Mouse (Mus musculus) lung, postnatal 0 days (tissue): ENCODE measurements at regions not wholly inside any gene's neighbourhood (a gene's known extent, or its start where the extent isn't known, plus 50 kb on each side); places are given as distances from the start of the nearest gene placed in this dataset.

Experiments
- ATAC-seq: fragments of 200-750 bp; cut with Nextera tagmentation; 2 replicates; pipeline ENCODE4 v1.8.0; 2017; ENCODE audit warnings: moderate library complexity
- DNase-seq: peaks from one replicate; pipeline ENCODE4 v3.0.0-alpha.2; 2016; ENCODE audit warnings: low spot score
- H3K27ac ChIP-seq: fragments of 300-500 bp; sonication (generic); 2 replicates; pipeline ENCODE4 v1.5.1; 2014; ENCODE audit warnings: antibody characterized with exemption, mild to moderate bottlenecking, low read length, mixed read lengths
- H3K27me3 ChIP-seq: fragments of 300-500 bp; sonication (generic); replicated peaks from 2 replicates; pipeline ENCODE4 v1.6.1; 2014; ENCODE audit warnings: low read length, mixed read lengths; ENCODE audit not compliant: insufficient read depth
- H3K36me3 ChIP-seq: fragments of 300-500 bp; sonication (generic); 2 replicates; pipeline ENCODE4 v1.6.1; 2014; ENCODE audit warnings: low read length, mixed read lengths; ENCODE audit not compliant: insufficient read depth
- H3K4me1 ChIP-seq: fragments of 300-500 bp; sonication (generic); 2 replicates; pipeline ENCODE4 v1.6.1; 2014; ENCODE audit warnings: antibody characterized with exemption, low read depth, low read length, mixed read lengths; ENCODE audit not compliant: insufficient read depth
- H3K4me2 ChIP-seq: fragments of 300-500 bp; sonication (generic); replicated peaks from 2 replicates; pipeline ENCODE4 v1.6.1; 2014; ENCODE audit warnings: low read depth, mild to moderate bottlenecking, low read length, moderate library complexity, mixed read lengths
- H3K4me3 ChIP-seq: fragments of 300-500 bp; sonication (generic); 2 replicates; pipeline ENCODE4 v1.5.1; 2014; ENCODE audit warnings: low read depth, low read length
- H3K9ac ChIP-seq: fragments of 300-500 bp; sonication (generic); replicated peaks from 2 replicates; pipeline ENCODE4 v1.6.1; 2014; ENCODE audit warnings: low read depth, mild to moderate bottlenecking
- H3K9me3 ChIP-seq: fragments of 300-500 bp; sonication (generic); 2 replicates; pipeline ENCODE4 v1.6.1; 2016; ENCODE audit warnings: low read length, mixed read lengths
- CTCF ChIP-seq: IDR thresholded peaks from 2 replicates; pipeline ENCODE4 v1.5.1; 2016; ENCODE audit warnings: antibody characterized with exemption, mild to moderate bottlenecking
- EP300 ChIP-seq: IDR thresholded peaks from 2 replicates; pipeline ENCODE4 v1.6.1; 2016; ENCODE audit warnings: antibody characterized with exemption, mild to moderate bottlenecking, control low read depth
- WGBS: fragments of 180-500 bp; shearing (Covaris S2); extraction: QIAGEN DNeasy Blood & Tissue Kit; methylation state at CpG from one replicate; pipeline ENCODE4 v1.1.7; 2014; 5-methylcytosine and 5-hydroxymethylcytosine counted together

- Histone ChIP-seq H3K4me2 (no peak overlapping the region), H3K9ac (no peak overlapping the region)
- no peak for ATAC-seq
Measured at GRCm38 (mm10) chr4:154726636-154727045, 59.0 kb upstream of the Actrt2 start.

GRCm38 (mm10) chr4:154727945-154728344 is 60.3 kb upstream of the Actrt2 start:
- no peaks in the 10 kb centered on the region for H3K9me3 ChIP-seq

More at GRCm38 (mm10) chr4:154726636-154727045, 59.0 kb upstream of the Actrt2 start:
- Histone ChIP-seq H3K27me3 (no peaks in the 10 kb centered on the region), H3K4me1 (no peaks in the 10 kb centered on the region), H3K36me3 (no peaks in the 10 kb centered on the region), H3K9me3 (no peaks in the 10 kb centered on the region), H3K4me3 (no peak overlapping the region), H3K27ac (no peak overlapping the region)
- TF ChIP-seq EP300 (no peak), CTCF (no peak)
- WGBS = 25% methylated on average over 3 of the region's 3 CpGs
- no peak for DNase-seq

GRCm38 (mm10) chr4:154730646-154731045 is 63.0 kb upstream of the Actrt2 start:
- Histone ChIP-seq H3K4me2 (no peak overlapping the region), H3K9me3 (no peaks in the 10 kb centered on the region), H3K36me3 (no peaks in the 10 kb centered on the region), H3K4me1 (no peaks in the 10 kb centered on the region), H3K9ac (no peak overlapping the region), H3K27me3 (no peaks in the 10 kb centered on the region), H3K4me3 (no peak overlapping the region), H3K27ac (no peak overlapping the region)
- DNase-seq = no peak
- WGBS = 83% methylated on average over 5 of the region's 5 CpGs
- no peak for TF ChIP-seq EP300
- TF ChIP-seq CTCF = no peak
- no peak for ATAC-seq

More at GRCm38 (mm10) chr4:154727945-154728344, 60.3 kb upstream of the Actrt2 start:
- TF ChIP-seq CTCF (no peak), EP300 (no peak)
- H3K27ac ChIP-seq = no peak overlapping the region
- no peaks in the 10 kb centered on the region for H3K4me1 ChIP-seq
- H3K4me2 ChIP-seq = no peak overlapping the region
- H3K4me3 ChIP-seq = no peak overlapping the region
- H3K9ac ChIP-seq = no peak overlapping the region
- DNase-seq (no peak), ATAC-seq (no peak)
- WGBS = 71% methylated on average over 7 of the region's 7 CpGs
- H3K27me3 ChIP-seq = no peaks in the 10 kb centered on the region
- no peaks in the 10 kb centered on the region for H3K36me3 ChIP-seq

GRCm38 (mm10) chr4:154731345-154731744 is 63.7 kb upstream of the Actrt2 start:
- Histone ChIP-seq H3K9ac (no peak overlapping the region), H3K9me3 (no peaks in the 10 kb centered on the region), H3K4me3 (no peak overlapping the region), H3K4me2 (no peak overlapping the region), H3K27ac (no peak overlapping the region), H3K36me3 (no peaks in the 10 kb centered on the region), H3K4me1 (no peaks in the 10 kb centered on the region), H3K27me3 (no peaks in the 10 kb centered on the region)
- no peak for DNase-seq
- no peak for ATAC-seq
- 63% methylated on average over 15 of the region's 15 CpGs for WGBS
- TF ChIP-seq EP300 (no peak), CTCF (no peak)

GRCm38 (mm10) chr4:154736071-154736470 is 68.4 kb upstream of the Actrt2 start:
- Histone ChIP-seq H3K27me3 (no peaks in the 10 kb centered on the region), H3K36me3 (no peaks in the 10 kb centered on the region), H3K4me2 (no peak overlapping the region), H3K4me3 (no peak overlapping the region), H3K27ac (no peak overlapping the region), H3K4me1 (no peaks in the 10 kb centered on the region), H3K9ac (no peak overlapping the region), H3K9me3 (no peaks in the 10 kb centered on the region)
- ATAC-seq (no peak), DNase-seq (no peak)
- WGBS = 67% methylated on average over 6 of the region's 6 CpGs
- TF ChIP-seq CTCF (no peak), EP300 (no peak)

GRCm38 (mm10) chr4:154741123-154741890 is 73.6 kb upstream of the Actrt2 start:
- H3K9ac ChIP-seq = no peak overlapping the region
- no peak overlapping the region for H3K4me3 ChIP-seq
- no peaks in the 10 kb centered on the region for H3K36me3 ChIP-seq
- no peaks in the 10 kb centered on the region for H3K27me3 ChIP-seq
- no peak overlapping the region for H3K4me2 ChIP-seq
- H3K4me1 ChIP-seq = no peaks in the 10 kb centered on the region
- no peaks in the 10 kb centered on the region for H3K9me3 ChIP-seq
- 55% methylated on average over 27 of the region's 27 CpGs for WGBS
- TF ChIP-seq EP300 = no peak
- no peak overlapping the region for H3K27ac ChIP-seq
- DNase-seq = no peak
- ATAC-seq = no peak
